Mouse (Mus musculus): Measurements from ENCODE around the gene Itsn1.

GRCm38 (mm10) chr16:91883636-91884035 is 154.6 kb downstream of the Itsn1 start:
- TF ChIP-seq CTCF (IDR thresholded peaks at IDR 0.05; ENCODE audit: extremely low read depth, insufficient read depth, low read length) (no peak), POLR2A (IDR thresholded peaks at IDR 0.05; ENCODE audit: extremely low read depth, insufficient read depth, low read length) (no peak)

Data from cortical plate, adult 2 months (tissue).